17 mouse cellular contexts compared by ENCODE assay signal in the genomic region with DNA sequence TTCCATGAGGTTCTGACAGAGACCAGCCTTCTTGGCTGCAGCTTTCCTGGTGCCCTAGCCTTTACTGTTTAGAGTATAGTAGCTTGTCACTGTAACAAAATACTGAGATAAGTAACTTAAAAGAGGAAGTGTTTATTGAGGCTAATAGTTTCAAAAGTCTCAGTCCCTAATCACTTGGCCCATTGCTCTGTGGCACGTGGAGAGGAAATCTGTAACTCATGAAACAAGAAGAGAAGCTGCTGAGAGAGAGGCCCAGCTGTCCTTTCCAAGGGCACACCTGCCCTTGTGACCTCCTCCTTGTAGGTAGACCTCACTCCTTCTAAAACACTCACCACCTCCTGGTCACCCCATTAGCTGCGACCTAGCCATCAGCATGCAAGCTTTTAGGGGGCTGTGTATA. TPM values are rescaled to one million over a fixed set of nuclear protein-coding genes. Genes with fewer than 3 reads are reported as not detected.
"Had no signal": no experiment of that assay in that cellular context is flagged by ENCODE, and none has a peak within 500 bp of the region (broad histone marks: within the 10 kb centered on the region; RNA-seq: fewer than 3 reads in every experiment).

No protein-coding gene starts in this region.

- H3K27ac ChIP-seq: limb, embryonic 12.5 days; liver, embryonic 14.5 days; neural tube, embryonic 13.5 days; stomach, embryonic 15.5 days had no signal

- H3K27me3 ChIP-seq: limb, embryonic 12.5 days; neural tube, embryonic 13.5 days; stomach, embryonic 15.5 days had no signal

- DNase-seq: kidney, adult 8-10 months; kidney, postnatal 25 days; layer of hippocampus, adult 9-11 months; layer of hippocampus, postnatal 36 days; liver; lung, adult 2 months; lung, postnatal 36 days; retina, postnatal 1 day; thymus, postnatal 36 days had no signal

- H3K4me3 ChIP-seq: limb, embryonic 12.5 days; neural tube, embryonic 13.5 days; stomach, embryonic 15.5 days had no signal

- H3K9me3 ChIP-seq: limb, embryonic 12.5 days; neural tube, embryonic 13.5 days; stomach, embryonic 15.5 days had no signal

- ATAC-seq: lung, postnatal 0 days; midbrain, embryonic 16.5 days had no signal

- H3K4me1 ChIP-seq: limb, embryonic 12.5 days; neural tube, embryonic 13.5 days; stomach, embryonic 15.5 days had no signal

- H3K4me2 ChIP-seq: limb, embryonic 12.5 days; midbrain, embryonic 11.5 days; neural tube, embryonic 13.5 days; stomach, embryonic 15.5 days had no signal

- H3K9ac ChIP-seq: limb, embryonic 12.5 days; liver, embryonic 14.5 days; neural tube, embryonic 13.5 days; stomach, embryonic 15.5 days had no signal

RNA-seq across cellular contexts. Expression of gene Lrrc71, which starts 29.9 kb away (rescaled TPM):
- total RNA-seq: megakaryocyte progenitor cell, adult 5-6 weeks had no signal
